Mouse (Mus musculus): ENCODE results near the gene Myo9a. TPM values are rescaled to one million over a fixed set of nuclear protein-coding genes. Genes with fewer than 3 reads are reported as not detected.
"Not testable (repeated sequence)": the region's sequence is repeated elsewhere in the genome, so short reads cannot be mapped to it uniquely, and the experiment has no call there.

Gene Myo9a
- total RNA-seq, 1 experiment from 2014 or later: 27.3 TPM

GRCm38 (mm10) chr9:59958115-59958514 lies 207.4 kb downstream of the Myo9a start:
- not testable (repeated sequence) for ATAC-seq (replicated peaks in 1 of 2; ENCODE audit: insufficient read depth in 1 of 2, low FRiP score in 2 of 2, low TSS enrichment in 1 of 2, low read depth in 1 of 2, poor library complexity in 2 of 2, severe bottlenecking in 2 of 2)

GRCm38 (mm10) chr9:59959276-59959675 lies 208.6 kb downstream of the Myo9a start:
- ATAC-seq (replicated peaks in 1 of 2; ENCODE audit: insufficient read depth in 1 of 2, low FRiP score in 2 of 2, low TSS enrichment in 1 of 2, low read depth in 1 of 2, poor library complexity in 2 of 2, severe bottlenecking in 2 of 2): peak; percentile 97 to 98

GRCm38 (mm10) chr9:59960559-59960958 lies 209.9 kb downstream of the Myo9a start, which contains the start of gene Nr2e3:
Gene Nr2e3, minus strand, starts transcription at chr9:59960659.
- ATAC-seq (replicated peaks in 1 of 2; ENCODE audit: insufficient read depth in 1 of 2, low FRiP score in 2 of 2, low TSS enrichment in 1 of 2, low read depth in 1 of 2, poor library complexity in 2 of 2, severe bottlenecking in 2 of 2): no peak

- no peak for ATAC-seq (replicated peaks in 1 of 2; ENCODE audit: insufficient read depth in 1 of 2, low FRiP score in 2 of 2, low TSS enrichment in 1 of 2, low read depth in 1 of 2, poor library complexity in 2 of 2, severe bottlenecking in 2 of 2)
Measured at GRCm38 (mm10) chr9:59961201-59961955, 210.7 kb downstream of the Myo9a start.

GRCm38 (mm10) chr9:59964367-59964766 lies 213.7 kb downstream of the Myo9a start:
- ATAC-seq (replicated peaks in 1 of 2; ENCODE audit: insufficient read depth in 1 of 2, low FRiP score in 2 of 2, low TSS enrichment in 1 of 2, low read depth in 1 of 2, poor library complexity in 2 of 2, severe bottlenecking in 2 of 2): no peak

GRCm38 (mm10) chr9:59965046-59965445 lies 214.3 kb downstream of the Myo9a start:
- no peak for ATAC-seq (replicated peaks in 1 of 2; ENCODE audit: insufficient read depth in 1 of 2, low FRiP score in 2 of 2, low TSS enrichment in 1 of 2, low read depth in 1 of 2, poor library complexity in 2 of 2, severe bottlenecking in 2 of 2)

- peak; percentile 82 to 94 for ATAC-seq (replicated peaks in 1 of 2; ENCODE audit: insufficient read depth in 1 of 2, low FRiP score in 2 of 2, low TSS enrichment in 1 of 2, low read depth in 1 of 2, poor library complexity in 2 of 2, severe bottlenecking in 2 of 2)
Measured at GRCm38 (mm10) chr9:59969383-59969782, 218.7 kb downstream of the Myo9a start.

- ATAC-seq (replicated peaks in 1 of 2; ENCODE audit: insufficient read depth in 1 of 2, low FRiP score in 2 of 2, low TSS enrichment in 1 of 2, low read depth in 1 of 2, poor library complexity in 2 of 2, severe bottlenecking in 2 of 2): no peak
Measured at GRCm38 (mm10) chr9:59971263-59971662, 220.6 kb downstream of the Myo9a start.

Other genes starting within 250 kb of the Myo9a start
- 62.5 and 69.7 TPM in 2 replicates for gene Hexa, start 211.4 kb upstream of the Myo9a start, total RNA-seq (2017)
- gene Tmem202, start 211.0 kb upstream of the Myo9a start, total RNA-seq (2017): not detected in 2 replicates
- gene Celf6, start 173.0 kb upstream of the Myo9a start, total RNA-seq (2017): not detected in 2 replicates
- 38.2 and 38.8 TPM in 2 replicates for gene Parp6, start 133.6 kb upstream of the Myo9a start, total RNA-seq (2017)
- gene Pkm, start 94.5 kb upstream of the Myo9a start, total RNA-seq (2017): 547 and 732 TPM in 2 replicates
- gene Gramd2, start 70.8 kb upstream of the Myo9a start, total RNA-seq (2017): 1.2 TPM in 1 of 2 replicates, not detected in the other
- 4.8 and 11.2 TPM in 2 replicates for gene Senp8, start 186 bp upstream of the Myo9a start, total RNA-seq (2017)
- not detected in 2 replicates for gene Nr2e3, start 209.8 kb downstream of the Myo9a start, total RNA-seq (2017)